Mouse (Mus musculus): ENCODE measurements around the gene Akap7.

Akap7 gene

GRCm38 (mm10) chr10:25307770-25308169 lies at the start of gene Akap7:
TSS of gene Akap7 (minus strand) at chr10:25307870.
- DNase-seq = no peak

DNA sequence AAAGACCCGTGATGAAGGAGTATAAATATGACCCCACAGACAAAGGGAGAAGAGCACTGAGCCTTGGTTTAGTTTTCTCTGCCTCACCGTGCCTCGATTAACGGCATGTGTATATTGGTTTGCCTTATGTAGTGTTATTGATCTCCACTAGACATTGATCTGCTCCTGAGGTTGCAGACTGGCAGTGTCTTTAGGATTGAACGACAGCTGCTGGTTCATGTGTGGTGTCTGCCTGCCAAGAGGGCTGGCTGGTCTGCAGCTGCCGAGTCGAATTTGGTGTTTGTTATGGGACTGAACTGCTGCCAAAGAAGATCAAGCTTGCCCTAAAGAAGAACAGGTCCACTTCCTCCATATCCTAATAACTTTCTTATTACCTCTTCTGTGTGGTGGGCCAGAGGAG lies 46.7 kb upstream of the Akap7 start:
- no peak for DNase-seq

DNA sequence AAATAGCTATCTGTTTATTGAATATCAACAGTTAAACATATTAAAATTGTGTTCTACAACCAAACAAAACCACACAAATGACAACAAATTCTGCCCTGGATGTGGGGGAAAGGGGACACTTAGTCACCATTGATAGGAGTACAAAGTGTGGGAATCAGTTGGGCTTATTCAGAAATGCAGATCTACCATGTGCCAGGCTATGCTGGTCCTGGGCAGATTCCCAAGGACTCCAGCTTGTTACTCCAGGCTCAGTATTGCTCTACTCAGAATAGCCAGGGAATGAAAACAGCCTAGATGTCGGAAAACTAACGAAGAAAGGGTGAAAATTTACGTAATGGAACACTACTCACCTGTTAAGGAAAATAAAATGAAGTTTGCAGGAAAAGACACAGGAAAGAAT lies 46.3 kb upstream of the Akap7 start:
- DNase-seq = no peak

DNA sequence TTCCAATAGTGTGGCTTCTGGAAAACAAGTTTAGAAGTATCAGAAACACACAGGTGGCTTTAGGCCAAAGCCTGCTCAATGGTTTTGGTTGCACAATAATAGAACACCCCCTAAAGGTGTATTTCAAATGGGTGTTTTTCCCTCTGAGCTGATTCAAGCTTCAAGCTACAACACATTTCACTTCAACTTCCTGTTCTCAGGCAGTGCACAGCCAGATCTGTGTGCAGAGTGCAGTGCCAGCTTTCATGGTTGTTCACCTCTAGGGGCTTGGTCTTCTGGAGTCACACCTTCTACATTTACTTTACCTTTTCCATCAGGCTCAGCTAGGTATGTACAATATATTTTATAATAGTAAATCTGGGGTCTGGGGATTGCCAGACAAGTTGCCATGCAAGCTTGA lies 35.1 kb upstream of the Akap7 start:
- DNase-seq = no peak

GRCm38 (mm10) chr10:25340675-25341074 lies 33.0 kb upstream of the Akap7 start:
- DNase-seq = no peak

GRCm38 (mm10) chr10:25333390-25334079 lies 25.9 kb upstream of the Akap7 start:
- no peak for DNase-seq

DNA sequence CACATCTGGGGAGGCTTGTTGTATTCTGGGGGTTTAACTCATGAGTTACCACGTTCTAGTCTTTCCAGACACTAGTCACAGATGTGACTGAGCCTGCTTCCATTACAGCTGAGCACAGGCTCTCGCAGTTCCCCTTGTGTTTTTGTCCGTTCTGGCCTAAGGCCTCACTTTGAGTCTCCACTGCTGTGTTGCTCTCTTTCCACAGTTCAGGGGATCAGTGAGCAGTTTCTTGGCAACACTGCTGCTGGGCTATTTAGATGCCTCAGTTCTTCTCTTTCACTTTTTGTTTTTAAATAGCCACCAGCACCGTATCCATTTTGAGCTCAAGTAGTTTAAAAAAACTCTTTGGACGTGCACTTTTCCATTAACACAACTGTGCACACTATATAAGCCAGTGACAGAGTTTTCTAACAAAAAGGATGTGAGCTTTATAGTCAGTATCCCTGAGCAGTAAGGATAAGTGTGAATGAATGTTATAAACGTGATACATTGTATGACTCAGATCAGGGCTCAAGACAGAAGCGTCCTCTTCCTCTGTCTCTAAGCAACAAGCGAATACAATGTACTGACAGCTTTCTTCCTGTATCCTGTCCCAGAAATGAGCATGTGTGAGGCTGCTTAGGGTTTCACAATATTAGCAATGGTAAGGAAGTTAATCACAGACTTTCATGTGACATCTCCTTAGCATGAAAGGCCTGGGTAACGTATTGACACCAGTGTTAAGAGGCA lies 23.8 kb upstream of the Akap7 start:
- DNase-seq = no peak

GRCm38 (mm10) chr10:25330094-25330493 lies 22.4 kb upstream of the Akap7 start:
- no peak for DNase-seq

GRCm38 (mm10) chr10:25327511-25327910 lies 19.8 kb upstream of the Akap7 start:
- DNase-seq = no peak

- no peak for DNase-seq
Measured at GRCm38 (mm10) chr10:25325690-25326089, 18.0 kb upstream of the Akap7 start.

DNA sequence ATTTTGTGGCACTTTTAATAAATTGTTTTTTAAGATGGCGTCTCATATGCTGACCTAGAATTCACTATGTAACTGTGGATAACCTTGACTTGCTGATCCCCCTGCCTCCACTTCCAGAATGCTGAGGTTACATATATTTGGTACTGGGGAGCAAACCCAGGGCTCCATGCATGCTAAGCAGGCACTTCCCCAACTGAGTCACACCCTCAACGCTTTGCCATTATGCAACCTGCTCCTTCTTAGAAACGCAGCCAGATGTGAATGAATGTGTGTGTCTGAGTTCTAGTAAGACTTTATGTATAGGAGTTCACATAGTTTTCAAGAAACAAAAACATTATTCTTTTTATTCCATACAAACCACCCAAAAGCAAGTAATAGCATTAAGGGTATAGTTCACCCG lies 13.5 kb upstream of the Akap7 start:
- DNase-seq = no peak

- DNase-seq = no peak
Measured at GRCm38 (mm10) chr10:25319531-25319930, 11.9 kb upstream of the Akap7 start.

GRCm38 (mm10) chr10:25318405-25318804 lies 10.7 kb upstream of the Akap7 start:
- DNase-seq = no peak

DNA sequence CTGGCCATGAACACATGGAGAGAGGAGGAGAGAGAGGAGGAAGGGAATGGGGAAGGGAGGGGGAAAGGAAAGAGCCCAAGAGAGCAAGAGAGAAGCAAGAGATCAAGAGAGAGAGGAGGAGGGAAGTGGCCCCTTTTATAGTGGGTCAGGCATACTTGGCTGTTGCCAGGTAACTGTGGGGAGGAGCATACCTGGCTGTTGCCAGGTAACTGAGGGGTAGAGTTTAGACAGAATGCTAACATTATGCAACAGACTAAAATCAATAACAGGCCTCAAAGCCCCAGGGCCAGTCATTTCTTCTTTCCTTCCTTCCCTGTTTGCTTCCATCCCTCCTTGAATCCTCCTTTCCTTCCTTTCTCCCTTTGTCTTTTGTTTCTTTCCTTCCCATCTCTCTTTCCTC lies 10.0 kb upstream of the Akap7 start:
- no peak for DNase-seq

- DNase-seq = no peak
Measured at GRCm38 (mm10) chr10:25313856-25314584, 6.3 kb upstream of the Akap7 start.

GRCm38 (mm10) chr10:25311554-25312212 lies 4.0 kb upstream of the Akap7 start:
- DNase-seq = no peak

GRCm38 (mm10) chr10:25310736-25311135 lies 3.1 kb upstream of the Akap7 start:
- DNase-seq = no peak

DNA sequence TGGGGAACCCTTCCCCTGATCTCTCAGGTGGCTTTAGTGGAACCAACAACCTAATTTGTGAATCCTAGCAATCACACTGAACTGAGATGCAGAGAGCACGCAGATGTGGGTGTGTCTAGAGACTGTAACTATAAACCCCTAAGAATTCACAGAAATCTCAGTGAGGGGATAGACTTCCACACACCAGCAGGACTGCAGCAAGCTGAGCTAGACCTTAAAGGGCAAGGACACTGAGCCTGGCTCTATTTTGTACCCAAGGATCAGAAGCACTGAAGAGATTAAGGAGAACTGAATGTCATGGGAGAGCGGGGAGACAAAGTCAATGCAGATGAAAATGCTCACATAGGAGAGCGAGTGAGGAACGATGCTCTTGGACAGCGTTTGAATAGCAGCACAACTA lies 2.3 kb upstream of the Akap7 start:
- no peak for DNase-seq

- no peak for DNase-seq
Measured at GRCm38 (mm10) chr10:25305146-25305545, 2.5 kb downstream of the Akap7 start.

GRCm38 (mm10) chr10:25304608-25305007 lies 3.1 kb downstream of the Akap7 start:
- DNase-seq = no peak

GRCm38 (mm10) chr10:25299031-25299529 lies 8.6 kb downstream of the Akap7 start:
- no peak for DNase-seq

- no peak for DNase-seq
Measured at GRCm38 (mm10) chr10:25298264-25298671, 9.4 kb downstream of the Akap7 start.

DNA sequence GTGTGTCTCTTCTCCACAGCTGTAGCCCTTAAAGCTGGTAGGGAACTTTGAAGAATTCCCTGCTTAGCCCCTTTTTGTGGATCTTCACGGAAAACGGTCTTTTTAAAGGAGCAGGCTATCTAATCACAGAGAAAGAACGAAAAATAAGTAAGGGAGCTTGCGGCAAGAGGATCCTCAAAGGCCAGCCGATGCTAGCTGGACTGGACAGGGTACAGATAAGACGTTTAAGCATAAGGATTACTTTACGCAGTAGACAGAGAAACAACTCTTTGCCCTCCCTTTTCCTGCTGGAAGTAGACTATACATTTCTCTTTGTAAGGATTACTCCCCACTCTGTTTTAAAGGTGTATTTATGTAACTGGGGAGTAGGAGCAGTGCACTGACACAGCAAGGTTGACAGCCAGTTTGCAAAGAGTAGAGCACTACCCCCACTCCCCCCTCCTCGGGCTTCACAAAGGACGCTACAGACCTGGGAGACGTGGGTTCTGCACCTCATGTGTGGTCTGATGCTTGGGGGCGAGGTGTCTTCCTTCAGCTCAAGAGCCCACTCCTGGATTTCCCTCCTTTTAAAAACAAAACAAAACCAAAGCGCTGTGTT lies 9.9 kb downstream of the Akap7 start:
- DNase-seq = no peak

Measured in thymus, postnatal 14 days (tissue).